Mouse (Mus musculus): Measurements from ENCODE around the gene Pard3. TPM values are rescaled to one million over a fixed set of nuclear protein-coding genes. Genes with fewer than 3 reads are reported as not detected.

Pard3 gene
- polyA plus RNA-seq, 1 experiment from 2014 or later, result 16.5 TPM

- Histone ChIP-seq H3K4me1 (ENCODE audit: control insufficient read depth, insufficient read depth, low read length) (peaks cover 21% of the 10 kb centered on the region; the same call in 1 of the 2 replicates), H3K4me2 (ENCODE audit: low read length) (peak overlapping the region; percentile 20; the same call in 1 of the 2 replicates), H3K4me3 (ENCODE audit: low read depth, low read length) (no peak overlapping the region), H3K36me3 (ENCODE audit: control insufficient read depth, insufficient read depth, low read length) (no peaks in the 10 kb centered on the region), H3K9ac (ENCODE audit: low read length) (no peak overlapping the region), H3K27me3 (replicated peaks; ENCODE audit: control insufficient read depth, insufficient read depth, low read length) (no peaks in the 10 kb centered on the region), H3K27ac (ENCODE audit: low read depth, low read length) (peak overlapping the region; percentile 78), H3K9me3 (replicated peaks; ENCODE audit: control insufficient read depth, low read length) (no peaks in the 10 kb centered on the region)
- DNase-seq (ENCODE audit: low spot score), result peak; percentile 71
- ATAC-seq, result peak; percentile 67; the same call in 1 of the 2 replicates
- WGBS, result 11% methylated on average over 7 of the region's 7 CpGs
These were observed 436.5 kb downstream of the Pard3 start for GRCm38 (mm10) chr8:127500206-127500605.

- no peak overlapping the region for H3K9ac ChIP-seq (ENCODE audit: low read length)
- H3K4me3 ChIP-seq (ENCODE audit: low read depth, low read length), result no peak overlapping the region
- 90% methylated on average over 1 of the region's 1 CpGs for WGBS
- H3K36me3 ChIP-seq (ENCODE audit: control insufficient read depth, insufficient read depth, low read length), result no peaks in the 10 kb centered on the region
- ATAC-seq, result no peak
- H3K4me2 ChIP-seq (ENCODE audit: low read length), result no peak overlapping the region
- H3K4me1 ChIP-seq (ENCODE audit: control insufficient read depth, insufficient read depth, low read length), result peaks cover 21% of the 10 kb centered on the region; the same call in 1 of the 2 replicates
- DNase-seq (ENCODE audit: low spot score), result no peak
- no peaks in the 10 kb centered on the region for H3K27me3 ChIP-seq (replicated peaks; ENCODE audit: control insufficient read depth, insufficient read depth, low read length)
- H3K9me3 ChIP-seq (replicated peaks; ENCODE audit: control insufficient read depth, low read length), result no peaks in the 10 kb centered on the region
- no peak overlapping the region for H3K27ac ChIP-seq (ENCODE audit: low read depth, low read length)
These were observed 438.1 kb downstream of the Pard3 start for GRCm38 (mm10) chr8:127501756-127502155.

- no peak for ATAC-seq
- no peaks in the 10 kb centered on the region for H3K9me3 ChIP-seq (replicated peaks; ENCODE audit: control insufficient read depth, low read length)
- no peak for DNase-seq (ENCODE audit: low spot score)
- H3K9ac ChIP-seq (ENCODE audit: low read length), result no peak overlapping the region
- no peak overlapping the region for H3K27ac ChIP-seq (ENCODE audit: low read depth, low read length)
- 100% methylated on average over 1 of the region's 1 CpGs for WGBS
- H3K27me3 ChIP-seq (replicated peaks; ENCODE audit: control insufficient read depth, insufficient read depth, low read length), result no peaks in the 10 kb centered on the region
- peaks cover 5% of the 10 kb centered on the region; the same call in 1 of the 2 replicates for H3K4me1 ChIP-seq (ENCODE audit: control insufficient read depth, insufficient read depth, low read length)
- H3K4me2 ChIP-seq (ENCODE audit: low read length), result no peak overlapping the region
- H3K4me3 ChIP-seq (ENCODE audit: low read depth, low read length), result no peak overlapping the region
- H3K36me3 ChIP-seq (ENCODE audit: control insufficient read depth, insufficient read depth, low read length), result no peaks in the 10 kb centered on the region
These were observed 441.6 kb downstream of the Pard3 start for GRCm38 (mm10) chr8:127505286-127505685.

- 88% methylated on average over 1 of the region's 1 CpGs for WGBS
- Histone ChIP-seq H3K27ac (ENCODE audit: low read depth, low read length) (no peak overlapping the region), H3K9ac (ENCODE audit: low read length) (no peak overlapping the region), H3K4me2 (ENCODE audit: low read length) (no peak overlapping the region), H3K9me3 (replicated peaks; ENCODE audit: control insufficient read depth, low read length) (no peaks in the 10 kb centered on the region), H3K4me1 (ENCODE audit: control insufficient read depth, insufficient read depth, low read length) (no peaks in the 10 kb centered on the region), H3K36me3 (ENCODE audit: control insufficient read depth, insufficient read depth, low read length) (no peaks in the 10 kb centered on the region), H3K4me3 (ENCODE audit: low read depth, low read length) (no peak overlapping the region), H3K27me3 (replicated peaks; ENCODE audit: control insufficient read depth, insufficient read depth, low read length) (no peaks in the 10 kb centered on the region)
- no peak for ATAC-seq
- DNase-seq (ENCODE audit: low spot score), result no peak
These were observed 442.6 kb downstream of the Pard3 start for GRCm38 (mm10) chr8:127506336-127506735.

- DNase-seq (ENCODE audit: low spot score), result no peak
- H3K4me2 ChIP-seq (ENCODE audit: low read length), result no peak overlapping the region
- no peak overlapping the region for H3K4me3 ChIP-seq (ENCODE audit: low read depth, low read length)
- no peaks in the 10 kb centered on the region for H3K9me3 ChIP-seq (replicated peaks; ENCODE audit: control insufficient read depth, low read length)
- no peak overlapping the region for H3K9ac ChIP-seq (ENCODE audit: low read length)
- no peaks in the 10 kb centered on the region for H3K27me3 ChIP-seq (replicated peaks; ENCODE audit: control insufficient read depth, insufficient read depth, low read length)
- H3K27ac ChIP-seq (ENCODE audit: low read depth, low read length), result no peak overlapping the region
- 61% methylated on average over 1 of the region's 1 CpGs for WGBS
- H3K36me3 ChIP-seq (ENCODE audit: control insufficient read depth, insufficient read depth, low read length), result no peaks in the 10 kb centered on the region
- peaks cover 3% of the 10 kb centered on the region; the same call in 1 of the 2 replicates for H3K4me1 ChIP-seq (ENCODE audit: control insufficient read depth, insufficient read depth, low read length)
- no peak for ATAC-seq
These were observed 447.6 kb downstream of the Pard3 start for GRCm38 (mm10) chr8:127511341-127511740.

GRCm38 (mm10) chr8:127512001-127512573 lies 448.4 kb downstream of the Pard3 start:
- Histone ChIP-seq H3K36me3 (ENCODE audit: control insufficient read depth, insufficient read depth, low read length) (no peaks in the 10 kb centered on the region), H3K27ac (ENCODE audit: low read depth, low read length) (no peak overlapping the region), H3K4me2 (ENCODE audit: low read length) (no peak overlapping the region), H3K27me3 (replicated peaks; ENCODE audit: control insufficient read depth, insufficient read depth, low read length) (no peaks in the 10 kb centered on the region), H3K9ac (ENCODE audit: low read length) (no peak overlapping the region), H3K4me1 (ENCODE audit: control insufficient read depth, insufficient read depth, low read length) (peaks cover 3% of the 10 kb centered on the region; the same call in 1 of the 2 replicates), H3K9me3 (replicated peaks; ENCODE audit: control insufficient read depth, low read length) (no peaks in the 10 kb centered on the region), H3K4me3 (ENCODE audit: low read depth, low read length) (no peak overlapping the region)
- WGBS, result 38% methylated on average over 1 of the region's 1 CpGs
- ATAC-seq, result no peak
- DNase-seq (ENCODE audit: low spot score), result no peak

GRCm38 (mm10) chr8:127512580-127512979 lies 448.9 kb downstream of the Pard3 start:
- no peak for DNase-seq (ENCODE audit: low spot score)
- ATAC-seq, result no peak
- Histone ChIP-seq H3K27ac (ENCODE audit: low read depth, low read length) (no peak overlapping the region), H3K9ac (ENCODE audit: low read length) (no peak overlapping the region), H3K4me2 (ENCODE audit: low read length) (no peak overlapping the region), H3K4me1 (ENCODE audit: control insufficient read depth, insufficient read depth, low read length) (peaks cover 3% of the 10 kb centered on the region; the same call in 1 of the 2 replicates), H3K4me3 (ENCODE audit: low read depth, low read length) (no peak overlapping the region), H3K36me3 (ENCODE audit: control insufficient read depth, insufficient read depth, low read length) (no peaks in the 10 kb centered on the region), H3K9me3 (replicated peaks; ENCODE audit: control insufficient read depth, low read length) (no peaks in the 10 kb centered on the region), H3K27me3 (replicated peaks; ENCODE audit: control insufficient read depth, insufficient read depth, low read length) (no peaks in the 10 kb centered on the region)
- WGBS, result 30% methylated on average over 4 of the region's 4 CpGs

- Histone ChIP-seq H3K4me1 (ENCODE audit: control insufficient read depth, insufficient read depth, low read length) (peaks cover 3% of the 10 kb centered on the region; the same call in 1 of the 2 replicates), H3K9ac (ENCODE audit: low read length) (no peak overlapping the region), H3K4me2 (ENCODE audit: low read length) (no peak overlapping the region), H3K9me3 (replicated peaks; ENCODE audit: control insufficient read depth, low read length) (no peaks in the 10 kb centered on the region), H3K27me3 (replicated peaks; ENCODE audit: control insufficient read depth, insufficient read depth, low read length) (no peaks in the 10 kb centered on the region), H3K27ac (ENCODE audit: low read depth, low read length) (no peak overlapping the region), H3K36me3 (ENCODE audit: control insufficient read depth, insufficient read depth, low read length) (no peaks in the 10 kb centered on the region), H3K4me3 (ENCODE audit: low read depth, low read length) (no peak overlapping the region)
- WGBS, result 77% methylated on average over 7 of the region's 7 CpGs
- no peak for DNase-seq (ENCODE audit: low spot score)
- ATAC-seq, result no peak
These were observed 451.4 kb downstream of the Pard3 start for GRCm38 (mm10) chr8:127514810-127515735.

GRCm38 (mm10) chr8:127516043-127516442 lies 452.4 kb downstream of the Pard3 start:
- no peaks in the 10 kb centered on the region for H3K36me3 ChIP-seq (ENCODE audit: control insufficient read depth, insufficient read depth, low read length)
- ATAC-seq (no peak), DNase-seq (ENCODE audit: low spot score) (no peak)
- H3K4me2 ChIP-seq (ENCODE audit: low read length), result no peak overlapping the region
- no peaks in the 10 kb centered on the region for H3K9me3 ChIP-seq (replicated peaks; ENCODE audit: control insufficient read depth, low read length)
- H3K9ac ChIP-seq (ENCODE audit: low read length), result no peak overlapping the region
- 90% methylated on average over 2 of the region's 2 CpGs for WGBS
- H3K27ac ChIP-seq (ENCODE audit: low read depth, low read length), result no peak overlapping the region
- H3K4me1 ChIP-seq (ENCODE audit: control insufficient read depth, insufficient read depth, low read length), result peaks cover 3% of the 10 kb centered on the region; the same call in 1 of the 2 replicates
- H3K4me3 ChIP-seq (ENCODE audit: low read depth, low read length), result no peak overlapping the region
- no peaks in the 10 kb centered on the region for H3K27me3 ChIP-seq (replicated peaks; ENCODE audit: control insufficient read depth, insufficient read depth, low read length)

Data from forebrain, embryonic 14.5 days (tissue).